Mouse (Mus musculus): ENCODE measurements around the gene Rab8a.

DNA sequence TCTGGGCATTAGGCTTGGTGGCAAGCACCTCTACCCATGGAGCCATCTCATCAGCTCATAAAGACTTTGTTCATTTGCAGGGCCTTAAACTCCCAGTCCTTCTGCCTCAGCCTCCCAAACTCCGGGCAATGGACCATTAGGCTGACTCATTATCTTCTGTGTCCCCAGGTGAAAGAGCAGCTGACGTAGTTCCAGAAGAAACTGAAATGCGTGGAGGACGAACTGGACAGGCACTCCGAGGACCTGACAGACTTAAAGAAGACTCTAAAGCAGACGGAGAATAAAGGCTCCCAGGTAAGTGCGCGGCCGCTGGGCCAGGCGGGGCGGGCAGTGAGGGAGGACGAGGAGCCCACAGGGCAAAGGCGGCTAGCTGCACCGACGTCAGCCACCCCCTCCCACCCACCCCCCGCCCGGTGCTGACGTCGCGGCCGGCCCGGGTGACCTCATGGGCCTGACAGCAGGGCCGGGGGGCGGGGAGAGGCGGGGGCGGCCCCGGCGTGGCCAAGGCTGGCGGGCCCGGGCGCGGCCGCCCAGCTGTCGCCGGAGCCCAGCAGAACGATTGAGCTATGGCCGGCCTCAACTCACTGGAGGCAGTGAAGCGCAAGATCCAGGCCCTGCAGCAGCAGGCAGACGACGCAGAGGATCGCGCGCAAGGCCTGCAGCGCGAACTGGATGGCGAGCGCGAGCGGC lies 26.1 kb upstream of the Rab8a start, which contains the start of gene Tpm4:
- TF ChIP-seq GATA1 (IDR thresholded peaks at IDR 0.05; ENCODE audit: low read length) (no peak), TAL1 (IDR thresholded peaks at IDR 0.05; ENCODE audit: low read length) (no peak)

Measured in erythroblast, embryonic 14.5 days (primary cell).